Mouse (Mus musculus) spleen, adult 2 months (tissue): Measurements from ENCODE around the gene Nabp2.

Experiments
- CTCF ChIP-seq: fragments of 200-500 bp; IDR thresholded peaks from 2 replicates; pipeline ENCODE4 v1.5.1; 2011; ENCODE audit warnings: mild to moderate bottlenecking, inconsistent platforms; ENCODE audit not compliant: insufficient read depth, insufficient read length, insufficient replicate concordance; ENCODE audit errors: extremely low read depth
- POLR2A ChIP-seq: fragments of 200-500 bp; IDR thresholded peaks from 2 replicates; pipeline ENCODE4 v1.6.1; 2011; ENCODE audit warnings: low read depth, low read length, inconsistent platforms

DNA sequence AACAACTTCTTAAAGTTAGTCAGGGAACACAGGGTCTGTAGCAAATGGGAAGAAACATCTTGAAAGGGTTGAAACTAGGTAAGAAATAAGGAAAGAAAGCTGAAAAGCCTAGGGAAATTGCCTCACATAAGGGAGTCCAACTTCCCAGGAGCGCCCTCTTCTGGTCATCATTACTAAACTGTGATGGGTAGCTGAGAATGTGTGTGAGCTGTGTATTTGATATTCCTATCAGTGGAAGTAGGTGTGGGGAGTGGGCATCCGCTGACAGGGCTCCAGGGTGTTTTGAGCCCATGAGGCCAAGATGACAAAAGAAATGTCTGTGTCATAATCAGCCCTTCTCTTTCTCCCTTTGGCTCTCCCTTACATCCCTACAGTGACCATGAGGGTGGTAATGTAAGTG, 52.5 kb downstream of the Nabp2 start:
- TF ChIP-seq POLR2A (no peak), CTCF (peak; percentile 20; the same call in 1 of the 2 replicates)
